Mouse (Mus musculus) adrenal gland, adult 8-10 months (tissue): ENCODE measurements at regions not wholly inside any gene's neighbourhood (a gene's known extent, or its start where the extent isn't known, plus 50 kb on each side); places are given as distances from the start of the nearest gene placed in this dataset.
"Not testable (repeated sequence)": the region's sequence is repeated elsewhere in the genome, so short reads cannot be mapped to it uniquely, and the experiment has no call there.

Experiments
- DNase-seq: peaks from one replicate; pipeline ENCODE4 v3.0.0; 2022

DNA sequence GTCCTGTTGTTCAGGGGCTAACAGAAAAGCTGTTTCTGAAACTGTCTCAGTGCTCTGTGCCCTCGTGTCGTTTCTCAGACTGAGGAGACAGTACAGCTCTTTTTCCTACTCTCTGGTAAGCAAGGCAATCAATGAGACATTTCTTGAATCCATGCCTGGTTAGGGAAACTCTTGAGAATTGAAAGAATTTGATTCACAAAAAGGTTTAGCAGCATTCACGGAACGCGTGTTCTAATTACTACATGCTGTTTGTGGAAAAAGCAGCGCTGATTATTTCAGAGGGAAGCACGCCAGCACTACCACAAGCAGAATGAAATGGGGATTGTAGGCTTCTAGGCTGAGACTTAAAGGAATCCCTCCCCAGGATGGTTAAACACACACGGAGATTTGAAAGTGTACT lies 112.5 kb upstream of the Adgrl2 start:
- no peak for DNase-seq

DNA sequence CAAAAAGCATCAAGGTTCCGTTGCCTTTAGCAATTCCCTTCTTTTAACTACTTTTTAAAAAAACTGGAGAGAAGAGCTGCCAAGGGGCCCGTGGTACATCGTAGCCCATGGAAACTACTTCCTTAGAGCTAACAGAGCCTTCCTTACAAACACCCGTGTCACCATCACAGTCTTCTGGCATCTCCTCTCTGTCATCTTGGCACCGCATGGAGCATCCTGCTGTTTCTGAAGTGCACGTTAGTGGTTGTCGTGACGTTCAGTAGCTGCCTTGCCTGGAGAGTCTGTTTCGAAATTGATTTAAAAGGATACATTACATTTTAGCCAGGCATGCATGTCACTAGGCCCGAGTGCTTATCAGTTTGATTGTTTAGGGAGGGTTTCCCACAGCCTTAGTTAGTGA lies 111.4 kb upstream of the Adgrl2 start:
- no peak for DNase-seq

DNA sequence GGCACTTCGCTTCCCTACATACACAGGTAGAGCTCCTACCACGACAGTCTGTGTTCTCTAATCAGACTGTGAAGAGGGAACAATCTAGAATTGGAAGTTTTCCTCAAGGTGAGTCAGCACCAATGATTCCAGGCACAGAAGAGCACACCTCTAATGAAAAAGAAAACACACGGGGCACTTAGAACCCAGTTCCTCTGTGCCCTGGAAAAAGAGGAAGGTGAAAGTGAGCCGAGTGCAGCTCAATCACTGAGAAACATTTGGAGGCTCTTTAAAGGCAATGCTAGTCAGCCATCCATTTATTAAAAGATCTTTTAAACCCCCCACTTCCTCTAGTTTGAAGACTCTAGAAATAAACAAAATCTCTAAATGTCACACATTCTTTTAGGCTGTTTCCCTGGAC lies 108.4 kb upstream of the Adgrl2 start:
- DNase-seq: no peak

DNA sequence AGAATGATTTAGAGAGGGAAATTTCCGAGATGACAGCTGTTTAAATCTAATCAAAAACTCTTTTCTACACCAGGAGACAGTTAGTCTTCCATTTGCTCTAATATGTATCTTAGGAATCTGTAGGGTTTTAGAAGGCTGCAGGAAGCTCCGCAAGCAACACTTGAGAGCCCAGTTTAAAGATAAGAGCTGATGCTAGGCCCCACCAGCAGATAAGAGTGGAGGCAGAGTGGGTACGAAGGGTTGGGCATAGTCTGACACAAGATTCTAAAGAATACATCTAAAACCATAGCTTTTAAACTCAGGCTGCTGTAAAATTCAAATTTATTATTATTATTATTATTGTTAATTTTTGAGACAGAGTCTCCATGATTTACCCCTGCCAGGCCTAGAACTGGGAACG lies 106.7 kb upstream of the Adgrl2 start:
- DNase-seq: no peak

DNA sequence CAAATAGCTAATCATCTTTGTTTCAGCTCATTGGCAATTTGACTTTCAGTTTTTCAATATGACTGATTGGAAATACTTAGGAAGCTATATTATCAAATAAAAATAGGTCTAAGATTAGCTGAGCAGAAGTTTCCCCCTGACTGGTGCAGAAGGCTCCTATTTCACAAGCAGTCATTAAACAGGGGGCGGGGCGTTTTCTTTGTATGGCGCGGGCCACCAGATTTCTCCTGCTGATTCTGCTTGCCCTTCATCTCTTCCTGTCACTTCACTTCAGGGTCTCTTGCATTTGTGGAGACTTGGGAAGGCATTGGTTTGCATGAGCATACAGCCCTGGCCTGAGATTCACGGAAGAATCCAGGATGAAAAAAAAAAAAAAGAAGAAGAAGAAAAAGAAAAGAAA lies 102.3 kb upstream of the Adgrl2 start:
- no peak for DNase-seq

DNA sequence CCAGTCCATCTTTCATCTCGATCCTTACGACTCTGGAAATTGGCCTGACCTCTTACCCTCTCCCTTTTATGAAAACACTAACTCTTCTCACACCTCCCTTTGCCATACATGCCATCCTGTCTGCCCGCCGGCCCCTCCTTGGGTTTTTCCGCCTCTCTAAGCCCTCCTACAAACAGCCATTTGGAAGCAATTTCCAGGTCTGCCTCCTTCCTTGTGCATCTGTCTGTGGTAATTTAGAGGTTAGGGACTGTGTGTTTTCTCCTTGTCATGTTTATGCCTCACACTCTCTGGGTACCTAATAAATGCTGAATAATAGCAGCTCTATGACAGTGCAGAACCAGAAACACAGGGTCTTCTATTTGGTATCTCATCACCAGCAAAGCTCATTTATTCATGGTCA lies 99.7 kb upstream of the Adgrl2 start:
- DNase-seq: no peak

DNA sequence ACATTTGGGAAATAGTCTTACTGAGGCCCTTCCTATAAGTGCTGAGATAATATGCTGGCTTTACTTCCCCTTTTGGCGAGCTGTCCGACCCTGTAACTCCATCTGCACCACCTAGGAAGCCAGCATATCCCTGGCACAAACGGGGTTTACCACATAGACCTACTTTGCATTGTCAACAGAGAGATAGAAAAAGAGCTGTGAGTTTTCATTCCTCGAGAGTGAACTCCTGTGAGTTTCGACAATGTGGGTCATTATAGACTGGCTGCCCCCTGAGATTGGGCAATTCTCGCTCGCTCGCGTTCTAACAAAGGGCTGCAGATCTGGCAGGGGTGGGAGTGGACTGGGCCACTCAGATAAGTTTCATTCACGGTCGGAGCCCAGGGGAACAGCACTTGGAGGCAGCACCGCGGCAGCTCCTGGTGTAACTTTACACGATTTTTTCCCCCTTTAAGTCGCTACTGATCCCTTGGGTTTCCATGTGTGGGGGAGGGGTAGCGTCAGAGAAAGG lies 98.3 kb upstream of the Adgrl2 start:
- no peak for DNase-seq

DNA sequence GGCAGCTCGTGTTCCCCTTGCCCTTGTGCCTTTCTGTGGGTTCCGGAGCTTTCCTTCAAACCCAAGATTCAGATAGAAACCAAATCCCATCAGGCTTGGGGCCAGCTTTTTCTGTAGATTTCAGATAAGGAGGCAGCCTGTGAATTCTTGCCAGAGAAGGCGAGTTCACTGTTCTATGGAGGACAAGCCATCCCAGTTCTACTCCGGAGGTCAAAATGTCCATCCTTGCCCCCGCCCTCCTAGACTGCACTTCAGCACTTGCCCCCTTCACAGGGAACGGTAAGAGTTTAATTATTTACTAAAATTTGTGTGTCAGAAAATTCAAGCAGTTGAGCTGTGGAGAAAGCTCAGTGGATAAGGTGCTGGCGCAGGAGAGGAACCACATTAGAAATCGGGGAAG lies 97.1 kb upstream of the Adgrl2 start:
- no peak for DNase-seq

DNA sequence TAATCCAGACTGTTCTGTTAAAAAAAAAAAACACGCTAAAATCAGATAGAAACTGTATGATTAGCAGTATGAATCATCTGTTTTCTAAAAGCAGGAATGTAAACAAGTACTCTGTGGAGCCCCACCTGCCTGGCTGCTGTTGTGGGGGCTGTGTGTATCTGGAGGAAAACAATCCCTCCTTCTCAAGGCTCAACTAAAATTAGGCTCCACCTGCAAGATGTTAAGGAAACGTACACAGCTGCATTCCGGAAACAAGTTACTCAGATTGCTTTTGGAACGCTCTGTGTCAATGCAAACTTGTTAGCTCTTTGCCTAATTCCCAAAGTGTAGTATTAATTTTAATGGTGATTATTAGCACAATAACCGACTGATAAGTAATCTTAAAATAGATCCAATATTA lies 96.3 kb upstream of the Adgrl2 start:
- DNase-seq: no peak

DNA sequence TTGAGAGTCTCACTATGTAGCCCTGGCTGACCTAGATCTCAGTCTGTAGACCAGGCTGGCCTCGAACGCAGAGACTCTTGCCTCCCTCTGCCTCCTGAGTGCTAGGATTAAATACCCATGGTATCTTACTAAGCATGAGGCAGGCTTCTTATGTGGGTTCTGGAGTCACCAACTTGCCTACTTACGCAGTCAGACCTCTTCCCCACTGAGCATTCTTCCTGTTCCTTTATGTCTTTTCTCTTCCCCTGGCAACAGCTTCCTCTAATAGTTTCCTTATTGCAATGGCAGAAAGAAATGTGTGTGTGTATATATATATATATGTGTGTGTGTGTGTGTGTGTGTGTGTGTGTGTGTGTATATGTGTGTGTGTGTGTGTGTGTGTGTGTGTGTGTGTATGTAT lies 95.7 kb upstream of the Adgrl2 start:
- no peak for DNase-seq

DNA sequence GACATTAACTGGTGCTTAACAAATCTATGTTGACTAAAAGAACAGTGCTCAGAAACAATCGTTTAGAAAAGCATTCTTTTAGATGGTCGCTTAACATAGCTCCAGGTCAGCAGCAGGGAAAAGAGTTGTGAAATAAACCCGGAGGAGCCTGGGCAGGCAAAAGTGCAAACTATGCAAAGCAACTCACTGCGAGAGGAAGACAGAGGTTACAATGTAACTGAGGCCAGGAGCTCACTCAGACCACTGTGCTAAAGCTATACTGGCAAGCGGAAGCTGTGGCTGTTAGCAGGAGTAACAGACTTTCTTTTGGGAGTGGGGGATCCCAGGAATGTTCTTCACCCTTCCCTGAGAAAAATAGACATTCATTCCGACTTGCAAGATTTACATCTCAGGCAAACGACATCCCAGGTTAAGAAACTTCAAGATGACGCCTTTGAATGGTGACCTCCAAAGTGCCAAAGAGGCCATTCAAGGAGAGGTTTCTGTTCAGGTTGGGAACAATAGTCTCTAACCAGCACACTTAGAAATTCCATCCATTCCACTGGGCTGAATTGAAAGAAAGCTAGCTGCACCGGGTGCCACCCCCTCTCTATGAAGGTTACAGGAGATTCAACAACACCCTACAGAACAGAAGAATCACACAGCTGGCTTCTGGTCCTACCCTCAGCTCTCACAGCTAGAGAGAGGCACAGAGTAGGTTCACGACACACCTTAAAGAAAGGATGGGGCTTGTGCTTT lies 94.7 kb upstream of the Adgrl2 start:
- no peak for DNase-seq

DNA sequence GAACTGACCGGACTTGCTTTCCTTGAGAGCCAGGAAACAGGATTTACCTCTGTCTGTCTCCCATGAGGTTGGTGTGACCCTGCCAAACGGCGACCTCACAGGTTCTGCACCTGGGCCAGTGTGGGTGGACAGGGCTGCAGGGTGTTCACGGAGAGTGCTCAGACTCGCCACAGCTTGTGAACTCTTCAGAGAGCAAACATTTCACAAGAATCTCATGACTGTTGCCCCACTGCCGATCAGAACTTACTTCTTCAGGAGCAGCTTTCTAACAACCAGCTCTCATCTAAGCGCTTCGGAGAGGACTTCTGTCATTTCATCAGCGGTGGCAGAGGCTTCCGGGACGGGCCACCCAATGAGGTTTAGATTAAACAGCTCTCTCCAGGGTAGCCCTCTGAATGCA lies 93.0 kb upstream of the Adgrl2 start:
- no peak for DNase-seq

DNA sequence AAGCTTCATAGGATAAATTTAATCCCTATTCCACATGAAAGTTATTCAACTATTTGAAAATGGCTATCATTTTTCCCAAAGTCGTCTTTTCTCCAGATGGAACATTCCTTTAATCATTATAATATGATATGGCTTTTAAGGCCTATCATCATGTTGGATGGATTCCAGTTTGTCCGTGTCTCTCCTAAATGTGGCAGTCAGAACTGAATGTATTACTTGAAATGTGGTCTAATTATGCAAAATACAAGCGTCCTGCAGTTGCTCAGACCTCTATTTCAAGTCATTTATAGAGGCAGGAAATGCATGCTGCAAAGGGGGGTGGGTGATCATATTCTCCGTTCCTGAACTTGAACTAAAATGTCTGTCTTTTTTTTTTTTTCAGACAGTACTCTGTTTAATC lies 88.5 kb upstream of the Adgrl2 start:
- DNase-seq: no peak

DNA sequence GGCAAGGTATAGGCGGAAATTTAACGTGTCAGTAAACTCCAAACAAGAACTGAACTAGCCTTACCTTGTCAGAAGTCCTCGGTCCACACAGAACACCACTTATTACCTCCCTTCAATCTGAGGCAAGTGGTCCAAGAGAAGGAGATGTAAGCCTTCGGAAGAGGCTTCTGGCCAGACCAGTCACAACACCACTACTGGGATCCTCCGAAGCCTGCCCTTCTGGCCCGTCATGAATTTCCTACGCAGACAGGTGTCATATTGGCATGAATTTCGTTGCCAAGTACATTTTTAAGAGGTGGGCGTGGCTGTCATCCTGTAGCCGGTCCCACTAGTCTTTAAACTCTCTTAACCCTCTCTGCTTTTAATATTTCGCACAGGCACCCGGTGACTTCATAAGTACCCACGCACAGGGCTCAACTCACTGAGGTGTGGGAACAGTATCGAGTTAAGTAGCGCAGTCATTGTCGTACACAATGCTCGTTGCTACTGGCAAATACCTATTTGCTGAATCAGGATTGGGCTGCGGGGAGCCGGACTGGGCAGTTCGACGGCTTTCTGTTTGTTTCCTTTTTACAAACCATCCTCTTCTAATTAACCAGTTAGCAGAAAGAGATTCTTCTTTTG lies 86.7 kb upstream of the Adgrl2 start:
- no peak for DNase-seq

DNA sequence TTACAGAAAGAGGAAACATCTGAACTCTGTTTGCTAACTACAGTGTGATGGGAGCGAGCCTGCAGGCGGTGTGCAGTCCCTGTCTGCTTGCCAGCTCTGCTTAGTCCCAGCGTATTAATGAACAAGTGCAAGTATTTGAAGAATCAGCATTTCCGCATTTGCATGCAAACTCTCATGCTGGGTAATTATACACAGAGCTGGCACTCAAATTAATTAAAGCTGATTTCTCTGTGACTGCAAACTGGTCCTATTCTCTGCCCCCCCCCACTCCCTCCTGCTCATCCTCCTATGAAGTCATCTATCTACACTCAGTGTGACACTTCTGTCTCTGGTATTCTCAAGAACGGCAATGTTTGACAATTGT lies 85.1 kb upstream of the Adgrl2 start:
- DNase-seq: no peak

DNA sequence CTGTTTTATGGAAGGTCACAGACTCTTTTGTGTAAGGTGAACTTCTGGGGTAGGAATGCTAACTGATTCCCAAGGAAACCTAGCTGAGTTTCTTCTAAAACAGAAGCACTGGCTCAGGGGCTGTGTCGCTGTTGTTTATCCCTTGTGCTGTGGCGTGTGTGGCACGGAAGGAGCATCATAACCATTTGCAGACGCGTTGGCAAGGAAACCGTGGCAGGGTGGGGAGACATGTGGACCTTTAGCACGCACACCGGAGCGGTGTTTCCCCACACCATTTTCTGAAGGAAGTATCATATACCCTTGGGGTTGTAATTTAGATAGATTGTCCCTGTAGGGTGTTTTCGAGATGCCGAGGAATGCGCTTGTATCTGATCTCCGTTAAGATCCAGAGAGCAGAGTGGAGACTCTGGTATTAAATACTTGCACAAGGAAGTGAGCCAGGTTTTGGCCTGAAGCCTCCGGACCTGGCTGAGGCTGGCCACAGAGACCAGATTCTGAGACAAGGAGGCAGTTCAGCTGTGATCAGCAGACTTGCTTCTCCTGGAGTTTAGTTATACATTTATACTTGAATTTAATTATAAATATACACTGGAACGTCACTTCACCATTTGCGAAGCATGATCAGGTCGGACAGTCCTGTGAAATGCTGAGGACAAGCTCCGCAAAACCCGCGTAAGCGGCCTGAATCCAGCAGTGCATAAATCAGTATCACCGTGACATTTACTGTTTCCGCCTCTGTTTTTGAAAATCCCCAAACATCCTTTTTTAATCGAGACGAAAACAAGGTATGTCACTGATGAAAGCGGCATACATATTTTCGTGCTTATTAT lies 84.5 kb upstream of the Adgrl2 start:
- DNase-seq: no peak

DNA sequence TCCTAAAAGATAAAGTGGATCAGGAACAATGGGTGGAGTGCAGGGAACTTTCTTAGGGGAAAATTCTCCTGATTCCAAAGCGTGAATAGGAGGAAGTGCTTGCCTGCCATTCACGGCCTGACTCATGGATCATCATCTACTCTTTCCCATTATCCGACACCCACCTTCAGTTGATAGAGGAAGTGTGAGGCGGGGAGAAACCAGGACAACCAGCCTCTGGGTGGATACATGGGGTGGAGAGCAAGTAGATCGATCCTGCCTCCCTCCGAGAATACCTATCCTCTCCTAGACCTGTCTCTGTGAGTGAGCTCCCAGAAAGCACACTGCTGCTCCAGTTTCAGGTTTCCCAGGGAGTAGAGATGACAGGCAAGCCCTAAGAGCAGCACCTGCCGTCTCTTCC lies 79.8 kb upstream of the Adgrl2 start:
- no peak for DNase-seq

DNA sequence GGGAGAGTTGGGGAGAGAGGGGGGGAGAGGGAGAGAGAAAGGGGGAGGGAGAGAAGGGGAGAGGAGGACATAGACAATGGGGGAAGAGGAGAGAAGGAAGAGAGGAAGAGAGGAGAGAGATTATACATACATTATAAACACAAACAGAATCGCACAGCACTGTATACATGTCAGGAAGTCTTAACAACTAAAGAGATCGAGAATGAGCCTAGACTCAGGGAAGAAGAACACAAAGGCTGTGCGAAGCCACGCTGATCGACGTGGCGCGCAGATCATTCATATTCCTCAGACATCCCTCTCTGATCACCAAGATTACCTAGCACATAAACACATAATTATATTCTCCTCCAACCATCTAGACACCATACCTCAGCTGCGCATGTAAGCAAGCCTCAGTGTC lies 79.1 kb upstream of the Adgrl2 start:
- DNase-seq: no peak

DNA sequence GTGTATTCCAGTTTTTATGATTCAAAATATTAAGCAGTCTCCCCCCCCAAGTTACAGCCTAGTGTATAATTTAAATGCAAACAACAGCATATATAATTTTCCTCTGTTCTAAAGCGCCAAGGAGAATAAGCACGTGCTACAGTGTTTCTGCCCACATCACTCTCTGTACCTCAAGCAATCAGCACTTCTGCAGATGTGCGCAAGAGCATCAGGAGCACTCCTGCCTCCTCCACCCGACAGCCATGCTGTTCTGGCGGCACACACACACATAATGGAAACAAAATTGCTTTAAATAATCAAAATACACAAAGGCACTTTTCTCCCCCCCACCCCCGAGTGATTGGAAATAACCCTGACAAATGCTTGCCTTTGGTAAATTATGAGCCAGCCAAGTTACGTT lies 78.5 kb upstream of the Adgrl2 start:
- no peak for DNase-seq

DNA sequence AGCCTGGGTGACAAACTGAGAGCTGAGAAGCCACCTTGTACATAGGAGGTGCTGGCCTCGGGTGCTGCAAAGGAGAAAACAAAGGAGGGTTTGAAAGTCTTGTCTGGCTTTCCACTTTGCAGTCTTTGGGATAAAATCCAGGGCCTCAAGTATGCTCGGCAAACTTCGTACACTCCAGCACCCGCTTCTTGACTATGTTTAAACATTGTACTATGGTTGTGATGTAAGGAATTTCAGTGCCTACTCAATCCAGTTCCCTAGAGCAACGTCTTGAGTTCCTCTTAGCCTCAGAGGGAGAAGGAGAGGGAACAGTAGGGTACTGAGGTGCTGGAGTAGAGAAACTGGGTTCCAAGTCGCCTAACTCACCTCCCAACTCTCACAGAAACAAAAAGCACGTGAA lies 77.4 kb upstream of the Adgrl2 start:
- no peak for DNase-seq

DNA sequence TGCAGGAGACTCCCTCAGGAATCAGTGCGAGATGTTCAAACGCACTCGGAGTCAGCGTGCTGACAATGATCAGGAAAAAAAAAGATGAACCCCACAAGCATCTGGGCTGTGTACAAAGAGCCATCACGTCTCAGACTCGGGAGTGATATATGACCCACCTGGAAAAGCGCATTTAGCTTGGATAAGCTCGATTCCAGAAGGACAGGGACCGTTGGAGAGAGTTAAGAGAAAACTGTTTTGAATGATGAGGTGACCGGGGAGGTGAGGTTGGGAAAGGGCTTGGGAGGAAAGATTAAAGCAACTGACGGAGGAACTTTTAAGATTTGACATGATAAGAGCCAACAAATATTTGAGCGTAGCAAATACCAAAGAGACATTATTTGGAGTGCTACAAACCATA lies 64.7 kb upstream of the Adgrl2 start:
- DNase-seq: no peak

DNA sequence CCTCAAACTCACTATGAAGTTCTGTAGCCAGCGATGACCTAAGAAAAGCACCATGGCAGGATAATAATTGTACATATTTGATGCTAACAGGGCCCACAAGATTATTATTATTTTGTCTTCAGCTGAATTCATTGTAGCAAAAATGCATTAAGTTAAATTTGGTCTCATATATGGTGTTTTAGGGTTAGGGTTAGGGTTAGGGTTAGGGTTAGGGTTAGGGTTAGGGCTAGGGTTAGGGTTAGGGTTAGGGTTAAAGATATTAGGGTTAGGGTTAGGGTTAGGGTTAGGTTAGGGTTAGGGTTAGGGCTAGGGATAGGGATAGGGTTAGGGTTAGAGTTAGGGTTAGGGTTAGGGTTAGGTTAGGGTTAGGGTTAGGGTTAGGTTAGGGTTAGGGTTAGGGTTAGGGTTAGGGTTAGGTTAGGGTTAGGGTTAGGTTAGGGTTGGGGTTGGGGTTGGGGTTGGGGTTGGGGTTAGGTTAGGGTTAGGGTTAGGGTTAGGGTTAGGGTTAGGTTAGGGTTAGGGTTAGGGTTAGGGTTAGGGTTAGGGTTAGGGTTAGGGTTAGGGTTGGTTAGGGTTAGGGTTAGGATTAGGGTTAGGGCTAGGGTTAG lies 62.0 kb upstream of the Adgrl2 start:
- not testable (repeated sequence) for DNase-seq

DNA sequence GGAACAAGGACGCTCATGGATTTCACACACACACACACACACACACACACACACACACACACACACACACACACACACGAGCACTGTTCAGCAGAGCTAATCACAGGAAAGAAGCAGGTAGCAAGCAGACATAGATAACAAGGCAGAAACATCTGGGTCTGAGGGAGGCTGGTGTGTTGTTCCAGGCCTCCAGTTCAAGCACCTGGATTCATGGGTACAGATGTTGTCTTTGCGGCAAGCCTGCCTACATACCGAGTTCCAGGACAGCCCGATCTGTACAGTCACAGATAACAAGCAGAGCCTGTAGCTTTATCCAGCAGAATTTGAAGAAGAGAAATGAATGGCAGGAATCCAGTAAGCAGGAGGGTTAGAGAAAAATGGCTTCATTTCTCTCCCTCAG lies 55.0 kb upstream of the Adgrl2 start:
- DNase-seq: no peak
